Mouse (Mus musculus): ENCODE data around the gene Syngr2.

- TF ChIP-seq CTCF (IDR thresholded peaks at IDR 0.05; ENCODE audit: control insufficient read depth, insufficient read depth, low read length) (no peak), POLR2A (IDR thresholded peaks at IDR 0.05; ENCODE audit: borderline replicate concordance, control insufficient read depth, low read depth, low read length) (no peak; the same call in 1 of the 2 replicates)
Observed at GRCm38 (mm10) chr11:117776085-117776792, 33.2 kb upstream of the Syngr2 start.
